Mouse (Mus musculus) thymus, adult 2 months (tissue): ENCODE results near the gene Rps16. TPM values are rescaled to one million over a fixed set of nuclear protein-coding genes. Genes with fewer than 3 reads are reported as not detected.
A peak's percentile ranks its signal among the peaks of the same experiment; 100 is the strongest.

Experiments
- DNase-seq: peaks from one replicate; pipeline ENCODE4 v3.0.0; 2021
- H3K27ac ChIP-seq: fragments of 200-500 bp; 2 replicates; pipeline ENCODE4 v1.5.1; 2012; ENCODE audit warnings: low read length, control low read depth; ENCODE audit not compliant: control insufficient read depth, insufficient read depth
- H3K27me3 ChIP-seq: fragments of 200-500 bp; 2 replicates; pipeline ENCODE4 v1.6.1; 2012; ENCODE audit warnings: mild to moderate bottlenecking, low read length, moderate library complexity, mixed read lengths; ENCODE audit not compliant: control insufficient read depth, insufficient read depth
- H3K36me3 ChIP-seq: fragments of 200-500 bp; 2 replicates; pipeline ENCODE4 v1.6.1; 2012; ENCODE audit warnings: mild to moderate bottlenecking, low read length, moderate library complexity; ENCODE audit not compliant: control insufficient read depth, insufficient read depth
- H3K4me1 ChIP-seq: fragments of 200-500 bp; replicated peaks from 2 replicates; pipeline ENCODE4 v1.6.1; 2012; ENCODE audit warnings: low read length; ENCODE audit not compliant: control insufficient read depth, insufficient read depth
- H3K4me3 ChIP-seq: fragments of 200-500 bp; 2 replicates; pipeline ENCODE4 v1.5.1; 2012; ENCODE audit warnings: mild to moderate bottlenecking, low read length, control low read depth, moderate library complexity; ENCODE audit not compliant: control insufficient read depth, insufficient read depth
- CTCF ChIP-seq: fragments of 200-500 bp; IDR thresholded peaks from 2 replicates; pipeline ENCODE4 v1.5.1; 2012; ENCODE audit warnings: mild to moderate bottlenecking, control low read depth, low read length, moderate library complexity, borderline replicate concordance; ENCODE audit not compliant: control insufficient read depth, poor library complexity, insufficient read depth; ENCODE audit errors: extremely low read depth
- POLR2A ChIP-seq: fragments of 200-500 bp; IDR thresholded peaks from 2 replicates; pipeline ENCODE4 v1.6.1; 2012; ENCODE audit warnings: mild to moderate bottlenecking, low read length, control low read depth, moderate library complexity; ENCODE audit not compliant: control insufficient read depth, poor library complexity, insufficient read depth; ENCODE audit errors: extremely low read depth
- WGBS: fragments of 180-500 bp; shearing (Covaris S2); methylation state at CpG from one replicate; pipeline ENCODE4 v1.1.7; 2018; 5-methylcytosine and 5-hydroxymethylcytosine counted together
- polyA plus RNA-seq: library from polyadenylated mRNA; depleted of rRNA; stranded (reverse); fragments of >200 nt; gene quantifications from 2 replicates; pipeline ENCODE4 v1.2.3, GENCODE M21; 2012

Gene Rps16
- polyA plus RNA-seq, 1 experiment: 1,733 TPM

GRCm38 (mm10) chr7:28381017-28381790 lies 30.8 kb downstream of the Rps16 start:
- WGBS: 1% methylated on average over 30 of the region's 30 CpGs
- TF ChIP-seq POLR2A: 0 out of 2 replicates have a peak, but pooled peaks have one; percentile 54
- TF ChIP-seq CTCF: no peak
- Histone ChIP-seq H3K27me3 (no peaks in the 10 kb centered on the region), H3K4me1 (peaks cover 72% of the 10 kb centered on the region), H3K27ac (peak overlapping the region; percentile 98), H3K4me3 (peak overlapping the region; percentile 42), H3K36me3 (peaks cover 13% of the 10 kb centered on the region)
- peak; percentile 85 for DNase-seq

- peaks cover 71% of the 10 kb centered on the region for H3K4me1 ChIP-seq
- peak overlapping the region; percentile 98 for H3K27ac ChIP-seq
- H3K27me3 ChIP-seq: no peaks in the 10 kb centered on the region
- peak overlapping the region; percentile 42 for H3K4me3 ChIP-seq
- under 1% methylated on average over 20 of the region's 20 CpGs for WGBS
- peak; percentile 94 for DNase-seq
- peaks cover 13% of the 10 kb centered on the region for H3K36me3 ChIP-seq
- TF ChIP-seq POLR2A (peak; percentile 66), CTCF (no peak)
These were observed 31.5 kb downstream of the Rps16 start for GRCm38 (mm10) chr7:28381938-28382337.

- Histone ChIP-seq H3K27me3 (no peaks in the 10 kb centered on the region), H3K4me1 (peaks cover 67% of the 10 kb centered on the region), H3K27ac (peak overlapping the region; percentile 98), H3K36me3 (peaks cover 8% of the 10 kb centered on the region), H3K4me3 (peak overlapping the region; percentile 39)
- TF ChIP-seq CTCF: no peak
- no peak; the same call in 1 of the 2 replicates for TF ChIP-seq POLR2A
- 0% methylated on average over 10 of the region's 12 CpGs for WGBS
- DNase-seq: no peak
These were observed 32.0 kb downstream of the Rps16 start for GRCm38 (mm10) chr7:28382347-28382951.

- DNase-seq: peak; percentile 67
- TF ChIP-seq POLR2A (peak; percentile 66; the same call in 1 of the 2 replicates), CTCF (no peak)
These were observed 32.5 kb downstream of the Rps16 start for GRCm38 (mm10) chr7:28382981-28383396.

GRCm38 (mm10) chr7:28383606-28384005 lies 33.2 kb downstream of the Rps16 start:
- peaks cover 63% of the 10 kb centered on the region for H3K4me1 ChIP-seq

More at GRCm38 (mm10) chr7:28382981-28383396, 32.5 kb downstream of the Rps16 start:
- no peaks in the 10 kb centered on the region for H3K27me3 ChIP-seq
- H3K36me3 ChIP-seq: peaks cover 3% of the 10 kb centered on the region
- H3K4me1 ChIP-seq: peaks cover 63% of the 10 kb centered on the region
- under 1% methylated on average over 11 of the region's 11 CpGs for WGBS
- H3K4me3 ChIP-seq: 0 out of 2 replicates have a peak overlapping the region, but pooled peaks have one; percentile 2
- peak overlapping the region; percentile 98 for H3K27ac ChIP-seq

GRCm38 (mm10) chr7:28384162-28384561 lies 33.7 kb downstream of the Rps16 start:
- no peaks in the 10 kb centered on the region for H3K36me3 ChIP-seq
- peak overlapping the region; percentile 98 for H3K27ac ChIP-seq
- 41% methylated on average over 6 of the region's 6 CpGs for WGBS
- TF ChIP-seq POLR2A (no peak), CTCF (no peak)
- DNase-seq: peak; percentile 66
- no peak overlapping the region for H3K4me3 ChIP-seq
- no peaks in the 10 kb centered on the region for H3K27me3 ChIP-seq
- peaks cover 63% of the 10 kb centered on the region for H3K4me1 ChIP-seq

More at GRCm38 (mm10) chr7:28383606-28384005, 33.2 kb downstream of the Rps16 start:
- TF ChIP-seq POLR2A (no peak), CTCF (no peak)
- no peaks in the 10 kb centered on the region for H3K27me3 ChIP-seq
- peak overlapping the region; percentile 98 for H3K27ac ChIP-seq
- no peak overlapping the region for H3K4me3 ChIP-seq
- 50% methylated on average over 4 of the region's 4 CpGs for WGBS
- DNase-seq: no peak
- no peaks in the 10 kb centered on the region for H3K36me3 ChIP-seq
